8 mouse cellular contexts compared by ENCODE assay signal in genomic region chr4:94738838-94739731, GRCm38 (mm10). TPM values are rescaled to one million over a fixed set of nuclear protein-coding genes. Genes with fewer than 3 reads are reported as not detected.
A peak's percentile ranks its signal among the peaks of the same experiment; 100 is the strongest.
DNase-seq lines count a peak whose midpoint lies in the region; ATAC-seq and TF ChIP-seq lines count a peak whose summit lies in the region.

TSS of gene Tek (plus strand) at chr4:94739289.

- H3K4me1 ChIP-seq in ES-Bruce4 (ENCODE audit: control insufficient read depth, insufficient read depth, low read length), result peaks cover 3% of the 10 kb centered on the region
- no peaks in the 10 kb centered on the region for H3K4me1 ChIP-seq in hindbrain, postnatal 0 days (ENCODE audit: insufficient read depth, low read length)
- H3K4me1 ChIP-seq in liver, embryonic 16.5 days (ENCODE audit: control insufficient read depth, low read depth, low read length), result no peaks in the 10 kb centered on the region

- H3K9me3 ChIP-seq in ES-Bruce4 (replicated peaks; ENCODE audit: control insufficient read depth, insufficient read depth, low read length, poor library complexity, severe bottlenecking), result no peaks in the 10 kb centered on the region
- H3K9me3 ChIP-seq in hindbrain, postnatal 0 days (ENCODE audit: low read length), result no peaks in the 10 kb centered on the region
- no peaks in the 10 kb centered on the region for H3K9me3 ChIP-seq in liver, embryonic 16.5 days (replicated peaks; ENCODE audit: control insufficient read depth, low read length)

- peak within 1 kb of the TSS; percentile 40 for H3K4me3 ChIP-seq in ES-Bruce4 (ENCODE audit: low read depth, low read length)
- peak within 1 kb of the TSS; percentile 10; the same call in 1 of the 2 replicates for H3K4me3 ChIP-seq in hindbrain, postnatal 0 days (ENCODE audit: low read length)
- H3K4me3 ChIP-seq in liver, embryonic 16.5 days (ENCODE audit: low read depth, low read length), result 0 out of 2 replicates have a peak within 1 kb of the TSS, but pooled peaks have one; percentile 9

- no peak for TF ChIP-seq POLR2A in ES-Bruce4 (IDR thresholded peaks at IDR 0.05; ENCODE audit: insufficient read depth, low read length)

- peak within 1 kb of the TSS; percentile 1; the same call in 1 of the 2 replicates for H3K9ac ChIP-seq in ES-Bruce4 (ENCODE audit: low read depth, poor library complexity, severe bottlenecking)
- no peak within 1 kb of the TSS for H3K9ac ChIP-seq in hindbrain, postnatal 0 days (replicated peaks; ENCODE audit: low read length)
- no peak within 1 kb of the TSS for H3K9ac ChIP-seq in liver, embryonic 16.5 days (ENCODE audit: low read depth, low read length)

- no peak for ATAC-seq in hindbrain, postnatal 0 days
- peak; percentile 62 for ATAC-seq in liver, embryonic 16.5 days (ENCODE audit: low read depth)

- no peak within 1 kb of the TSS for H3K27ac ChIP-seq in ES-Bruce4 (ENCODE audit: insufficient read depth, low read length)
- H3K27ac ChIP-seq in hindbrain, postnatal 0 days, result no peak within 1 kb of the TSS
- no peak within 1 kb of the TSS for H3K27ac ChIP-seq in liver, embryonic 16.5 days (ENCODE audit: low read length)

- TF ChIP-seq EP300 in ES-Bruce4 (IDR thresholded peaks at IDR 0.05; ENCODE audit: insufficient read depth, low read depth, low read length), result no peak

- peak; percentile 43 for DNase-seq in MEL-GATA-1-ER (ENCODE audit: extremely low read depth, low read depth)
- DNase-seq in gastrocnemius, postnatal 10 days, result peak; percentile 26
- no peak for DNase-seq in hindbrain, postnatal 0 days (ENCODE audit: low spot score)
- DNase-seq in B cell, adult 2 months, result no peak
- no peak for DNase-seq in cerebellum, postnatal 4 days (ENCODE audit: low spot score in 2 of 2)
- no peak for DNase-seq in spleen, adult 18-20 months

- H3K27me3 ChIP-seq in ES-Bruce4 (ENCODE audit: control insufficient read depth, insufficient read depth, low read length, poor library complexity, severe bottlenecking), result no peaks in the 10 kb centered on the region; the same call in 1 of the 2 replicates
- no peaks in the 10 kb centered on the region for H3K27me3 ChIP-seq in hindbrain, postnatal 0 days (ENCODE audit: insufficient read depth, low read length)
- no peaks in the 10 kb centered on the region for H3K27me3 ChIP-seq in liver, embryonic 16.5 days (ENCODE audit: control insufficient read depth, insufficient read depth, low read depth, low read length)

- 62% methylated on average over 16 of the region's 16 CpGs for WGBS in hindbrain, postnatal 0 days
- 24% methylated on average over 16 of the region's 16 CpGs for WGBS in liver, embryonic 16.5 days (ENCODE audit: insufficient replicate concordance)

- no peak for TF ChIP-seq CTCF in ES-Bruce4 (IDR thresholded peaks at IDR 0.05; ENCODE audit: low read depth, low read length)
- no peak for TF ChIP-seq CTCF in hindbrain, postnatal 0 days (IDR thresholded peaks at IDR 0.05; ENCODE audit: low read depth)

- H3K36me3 ChIP-seq in ES-Bruce4 (ENCODE audit: control insufficient read depth, insufficient read depth, low read length, poor library complexity, severe bottlenecking), result no peaks in the 10 kb centered on the region
- H3K36me3 ChIP-seq in hindbrain, postnatal 0 days (ENCODE audit: insufficient read depth, low read length), result no peaks in the 10 kb centered on the region
- H3K36me3 ChIP-seq in liver, embryonic 16.5 days (ENCODE audit: control insufficient read depth, insufficient read depth), result no peaks in the 10 kb centered on the region

- no peak within 1 kb of the TSS for H3K4me2 ChIP-seq in hindbrain, postnatal 0 days (ENCODE audit: low read depth, low read length)
- H3K4me2 ChIP-seq in liver, embryonic 16.5 days (ENCODE audit: low read depth, low read length), result peak within 1 kb of the TSS; percentile 7; the same call in 1 of the 2 replicates

RNA-seq across cellular contexts. Expression of gene Tek, which starts in this region (rescaled TPM):
- 3.1 and 3.8 TPM in 2 replicates for polyA plus RNA-seq in ES-Bruce4 (2011; ENCODE audit: insufficient read depth, insufficient read length, low read depth, missing spikeins)
- total RNA-seq in gastrocnemius, postnatal 10 days (2021), result 10 to 100 TPM; 24.3 to 30.9 TPM
- total RNA-seq in hindbrain, postnatal 0 days (2014; rRNA removed), result 6.8 and 8.4 TPM in 2 replicates
- polyA plus RNA-seq in hindbrain, postnatal 0 days (2015; fragmentation: Nextera tagmentation; extraction: Ambion mirVana), result 6.7 and 7.1 TPM in 2 replicates
- 4.8 and 5.1 TPM in 2 replicates for polyA plus RNA-seq in liver, embryonic 16.5 days (2015; fragmentation: Nextera tagmentation; extraction: Ambion mirVana)

Comparison
In these comparisons a context has a peak if more than half of its experiments do, and no peak if none do; other contexts are left out.
1. DNase-seq: peak in MEL-GATA-1-ER (single experiment) and gastrocnemius, postnatal 10 days (single experiment); none in hindbrain, postnatal 0 days (single experiment), B cell, adult 2 months (0 of 2), cerebellum, postnatal 4 days (0 of 2) and spleen, adult 18-20 months (0 of 2).
2. Peak in every context shown above with its lines, with median percentiles within 50 percentile points of each other: H3K4me3 ChIP-seq.